Mouse (Mus musculus): ENCODE data around the gene Zfp948.
"Not testable (repeated sequence)": the region's sequence is repeated elsewhere in the genome, so short reads cannot be mapped to it uniquely, and the experiment has no call there.

Zfp948 gene

DNA sequence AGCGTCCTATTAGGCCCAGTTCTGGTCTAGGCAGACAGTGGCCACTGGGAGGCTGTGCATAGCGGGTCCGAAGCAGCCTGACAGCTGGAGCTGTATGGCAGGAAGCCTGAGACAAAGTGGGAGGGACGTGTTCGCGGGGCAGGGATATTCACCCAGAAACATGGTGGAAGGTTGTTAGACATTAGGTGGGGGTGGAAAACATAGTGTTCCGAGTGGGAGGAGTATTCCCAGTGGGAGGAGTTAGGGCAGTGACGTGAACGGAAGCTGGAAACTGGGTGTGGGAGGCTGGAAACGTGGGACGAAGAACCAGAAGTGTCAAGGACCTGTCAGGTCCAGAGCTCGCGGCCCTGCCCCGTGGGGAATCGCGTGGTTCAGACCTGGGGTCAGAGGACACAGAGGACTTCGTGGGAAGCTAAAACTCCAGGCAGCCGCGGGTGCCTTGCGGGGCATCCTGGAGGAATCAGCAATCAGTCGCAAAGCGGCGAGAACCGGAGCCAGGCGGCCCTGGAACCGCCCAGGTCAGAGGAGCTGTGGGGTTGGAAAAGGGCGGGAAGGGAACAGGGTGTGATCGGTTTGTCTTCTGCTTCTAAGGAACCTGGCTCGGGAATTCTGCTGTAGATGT is at the start of gene Zfp948:
Gene Zfp948 (plus strand): TSS at position 281 of the 622 bp plus-strand sequence.
- peak; percentile 73 for DNase-seq (ENCODE audit: low read depth)

DNA sequence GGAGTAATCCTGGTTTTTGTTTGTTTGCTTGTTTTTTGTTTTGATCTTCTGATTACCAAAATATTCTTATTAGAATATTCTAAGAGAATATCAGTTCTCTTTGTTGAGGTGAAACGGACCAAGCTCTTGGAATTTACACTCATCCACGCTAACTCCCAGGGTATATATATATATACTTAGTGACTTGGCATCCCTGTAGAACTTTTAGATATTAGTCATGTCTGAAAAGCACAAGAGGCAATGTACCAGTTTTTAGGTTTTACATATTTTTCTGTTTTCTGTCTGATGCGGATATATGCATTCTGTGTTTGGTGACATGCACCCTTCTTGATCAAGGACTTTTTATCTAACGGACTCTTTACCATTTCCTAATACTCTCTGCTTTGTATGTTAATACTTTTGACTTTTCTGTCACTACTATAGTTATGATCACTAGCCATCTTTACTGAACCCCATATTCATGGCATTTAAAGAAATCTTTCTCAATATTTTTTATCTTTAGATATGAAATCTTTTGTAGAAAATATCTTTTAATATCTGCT is 49.6 kb upstream of the Zfp948 start:
- DNase-seq (ENCODE audit: low read depth), result no peak

DNA sequence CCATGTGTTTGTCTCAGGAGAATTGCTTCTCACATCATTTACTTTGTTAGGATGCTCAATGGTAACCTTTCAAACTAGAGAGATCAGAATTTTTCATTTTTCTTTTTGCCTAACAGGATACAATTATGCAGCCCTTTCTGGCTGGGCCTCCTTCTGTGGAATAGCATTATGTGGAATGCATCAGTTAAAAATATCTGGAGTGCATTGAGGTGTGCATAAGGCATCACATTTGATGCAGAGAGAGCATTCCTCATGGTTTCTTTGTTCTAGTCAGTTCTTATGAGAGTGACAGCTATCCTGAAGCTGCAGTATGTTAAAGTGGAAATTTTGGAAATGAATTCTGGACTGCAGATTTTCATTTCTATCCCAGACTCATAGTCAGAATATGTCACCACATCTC is 40.5 kb upstream of the Zfp948 start:
- DNase-seq (ENCODE audit: low read depth), result no peak

DNA sequence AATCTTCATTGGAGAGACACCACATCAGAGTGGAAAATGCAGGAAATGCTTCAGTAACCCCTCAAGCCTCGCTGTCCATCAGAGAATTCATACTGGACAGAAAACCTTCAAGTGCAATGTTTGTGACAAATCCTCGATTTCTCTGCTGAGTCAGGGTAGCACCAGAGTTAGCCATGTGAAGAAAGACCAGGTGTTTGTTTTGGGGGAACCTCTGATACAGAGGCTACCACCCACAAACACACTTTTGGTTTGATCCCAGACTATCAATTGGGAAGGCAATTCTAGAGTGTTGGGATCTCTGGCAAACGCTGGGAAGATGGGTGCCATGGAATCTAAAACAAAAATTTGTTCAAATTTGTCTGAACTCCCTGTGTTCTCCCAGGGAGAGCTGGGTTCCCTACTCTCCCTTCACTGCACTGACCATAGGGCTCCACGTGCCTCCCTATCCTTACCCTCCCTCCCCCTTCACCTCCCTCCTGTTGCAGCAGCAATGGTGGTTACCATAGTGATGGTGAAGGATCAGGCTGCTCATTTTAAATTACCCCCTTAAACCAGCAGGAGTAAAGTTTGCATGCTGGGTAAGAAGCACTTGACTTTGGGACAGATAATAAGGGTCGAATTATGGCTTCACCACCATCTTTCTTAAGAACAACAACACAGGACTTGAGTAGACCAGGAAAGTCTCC is 36.0 kb upstream of the Zfp948 start:
- DNase-seq (ENCODE audit: low read depth), result no peak

DNA sequence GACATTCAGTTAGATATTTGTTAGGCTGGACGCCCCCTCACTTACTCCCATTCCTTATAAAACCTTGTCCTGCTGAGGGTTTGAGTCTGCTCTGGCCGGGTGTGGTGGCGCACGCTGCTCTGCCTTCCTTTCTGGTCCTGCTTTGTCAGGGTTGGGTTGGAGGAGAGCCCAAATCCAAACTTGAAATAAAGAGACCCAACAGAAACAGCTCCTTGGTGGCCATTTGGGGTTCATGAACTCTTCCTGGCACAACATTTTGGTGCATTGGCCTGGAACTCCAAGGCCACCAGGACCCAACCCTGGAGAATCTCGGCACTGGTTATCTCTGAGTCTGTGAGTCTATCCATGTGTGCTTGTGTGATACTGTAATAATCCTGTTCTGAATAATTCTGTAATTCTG is 35.2 kb upstream of the Zfp948 start:
- no peak for DNase-seq (ENCODE audit: low read depth)

DNA sequence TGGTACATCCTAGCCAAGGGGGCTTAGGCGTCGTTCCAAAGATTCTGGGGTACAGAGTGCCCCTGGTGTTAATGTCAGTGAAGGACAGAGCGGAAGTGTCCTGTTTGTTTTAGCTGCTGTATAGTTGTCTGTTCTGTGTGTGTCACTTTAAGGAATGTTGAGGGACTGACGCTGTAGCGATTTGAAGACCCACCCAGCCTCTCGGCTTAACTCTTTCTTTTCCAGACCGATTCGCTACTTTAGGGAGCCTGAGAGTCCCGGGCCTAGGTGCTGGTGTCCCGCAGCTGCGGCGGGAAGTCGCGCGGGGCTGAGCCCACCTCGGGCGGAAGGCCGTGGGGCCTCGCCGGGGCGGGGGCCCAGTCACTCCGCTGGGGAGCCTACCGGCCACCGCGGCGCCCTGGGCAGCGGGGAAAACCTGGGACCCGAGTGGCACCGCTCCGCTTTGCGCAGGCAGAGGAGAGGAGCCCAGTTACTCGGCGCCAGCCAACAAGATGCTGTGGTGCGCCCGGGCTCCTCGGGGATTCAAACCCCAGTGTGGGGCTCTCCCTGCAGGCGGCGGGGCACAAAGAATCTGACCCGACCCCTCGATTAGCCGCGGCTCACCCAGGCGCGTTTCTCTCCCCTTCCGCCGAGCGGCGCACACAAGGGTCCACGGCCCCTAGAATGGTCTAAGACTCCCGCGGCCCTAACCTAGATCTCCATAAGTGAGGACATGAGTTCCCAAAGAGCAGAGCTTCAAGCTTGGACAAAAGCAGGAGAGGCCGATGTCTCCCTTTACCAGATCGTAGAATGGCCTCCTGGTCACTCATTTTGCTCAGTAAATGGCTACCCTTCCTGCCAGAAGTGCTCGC is 34.5 kb upstream of the Zfp948 start:
- peak; percentile 72 for DNase-seq (ENCODE audit: low read depth)

DNA sequence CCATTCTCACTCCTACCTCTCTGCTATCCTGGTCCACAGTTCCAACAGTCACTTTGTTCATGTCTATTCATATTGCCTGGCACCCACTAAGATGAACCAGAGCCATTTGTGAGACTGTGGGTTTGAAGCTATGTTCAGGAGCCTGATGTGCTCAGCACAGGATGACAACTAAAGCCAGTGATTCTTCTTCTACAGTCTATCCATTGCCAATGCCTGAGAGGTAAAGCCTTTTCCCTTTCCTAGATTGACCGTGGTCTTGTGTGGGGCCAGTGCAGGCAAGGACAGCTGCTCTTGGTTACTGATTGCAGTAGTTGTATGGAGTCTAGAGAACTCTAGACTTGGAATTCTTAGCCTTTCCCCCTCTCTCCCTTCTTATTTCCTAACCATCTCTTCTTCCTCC is 32.8 kb upstream of the Zfp948 start:
- DNase-seq (ENCODE audit: low read depth), result no peak

DNA sequence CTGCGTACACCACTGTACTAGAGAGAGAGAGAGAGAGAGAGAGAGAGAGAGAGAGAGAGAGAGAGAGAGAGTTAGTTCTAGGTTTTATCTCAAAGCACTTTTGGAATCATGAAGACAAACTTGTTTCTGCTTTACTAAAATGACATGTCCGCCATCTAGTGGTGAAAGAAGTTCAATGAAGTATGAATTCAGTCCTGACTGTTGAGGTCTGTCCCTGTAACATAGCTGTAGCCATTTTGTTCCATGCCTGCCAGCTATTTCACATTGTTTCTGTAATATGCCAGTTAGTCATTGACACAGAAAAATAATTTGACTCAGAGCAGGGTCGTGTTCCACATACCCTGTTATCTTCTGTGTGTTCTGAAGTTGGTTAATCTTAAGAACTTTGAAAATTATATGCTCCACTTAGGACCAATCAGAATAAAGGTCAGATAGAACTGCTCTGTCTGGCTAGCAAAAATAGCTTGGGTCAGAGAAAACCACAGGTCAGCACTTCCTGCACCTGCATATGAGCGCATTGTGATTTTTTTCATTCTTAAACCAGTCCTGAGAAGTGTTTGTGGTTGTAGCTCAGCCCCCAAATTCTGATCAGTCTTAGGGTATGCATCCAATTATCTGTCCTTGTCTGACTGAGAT is 32.2 kb upstream of the Zfp948 start:
- DNase-seq (ENCODE audit: low read depth), result peak; percentile 96

DNA sequence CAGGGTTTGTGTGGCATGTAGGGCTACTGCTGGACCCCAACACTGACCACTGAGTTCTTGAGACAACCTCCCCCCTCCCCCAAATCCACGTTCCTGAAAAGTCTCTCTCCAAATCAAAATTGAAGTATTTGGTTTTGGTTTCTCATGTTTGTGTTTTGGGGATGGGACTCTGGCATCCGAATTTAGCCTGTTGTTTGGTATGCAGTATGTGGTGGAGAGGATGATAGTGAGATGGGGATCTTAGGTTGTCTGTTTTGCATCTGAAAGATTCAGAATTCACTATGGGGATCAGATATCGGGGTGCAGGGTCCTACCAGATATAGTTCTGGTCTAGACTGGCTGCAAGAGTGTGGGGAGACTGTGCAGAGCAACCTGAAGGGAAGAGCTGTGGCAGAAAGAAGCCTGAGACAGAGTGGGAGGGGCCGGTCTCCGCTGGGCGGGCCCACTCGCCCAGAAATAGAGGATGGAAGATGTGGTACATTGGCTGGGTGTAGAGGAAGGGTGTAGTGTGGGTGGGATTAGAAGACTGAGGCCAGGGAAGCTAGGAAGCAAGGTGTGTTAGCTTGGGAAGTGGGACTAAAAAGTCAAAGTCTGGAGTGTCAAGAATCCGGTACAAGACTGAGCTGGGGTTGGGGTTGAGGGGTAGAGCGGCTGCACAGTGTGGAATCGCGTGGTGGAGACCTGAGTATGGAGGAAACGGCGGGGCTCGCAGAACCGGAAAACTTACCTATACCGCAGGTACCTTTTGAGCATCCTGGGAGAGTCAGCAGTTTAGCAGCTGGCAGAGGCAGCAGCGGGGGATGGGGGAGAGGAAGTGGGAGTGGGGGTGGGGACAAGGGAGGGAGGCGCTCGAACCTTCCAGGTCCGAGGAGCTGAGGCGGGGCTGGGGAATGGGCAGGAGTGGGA is 31.5 kb upstream of the Zfp948 start, which contains the start of gene Zfp52:
Gene Zfp52 (plus strand): TSS at position 444 of the 906 bp plus-strand sequence.
- peak; percentile 85 for DNase-seq (ENCODE audit: low read depth)

DNA sequence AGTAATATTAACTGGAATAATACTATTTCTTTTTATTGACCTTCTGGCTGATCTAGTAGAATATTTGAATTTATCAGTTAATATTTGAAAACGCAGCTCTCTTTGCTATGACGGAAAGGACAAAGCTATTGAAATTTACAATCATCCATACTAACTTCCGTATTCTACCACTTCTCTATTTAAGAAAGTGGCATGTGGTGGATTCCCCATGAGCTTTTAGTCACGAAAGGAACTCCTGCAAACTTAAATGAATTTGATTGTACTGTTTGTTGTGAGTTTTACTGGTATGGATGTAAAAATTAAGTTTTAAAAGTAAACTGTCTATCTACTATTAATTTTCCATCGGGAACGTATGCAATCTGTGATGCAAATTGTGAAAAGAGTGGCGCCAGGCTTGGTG is 30.7 kb upstream of the Zfp948 start:
- peak; percentile 62 for DNase-seq (ENCODE audit: low read depth)

DNA sequence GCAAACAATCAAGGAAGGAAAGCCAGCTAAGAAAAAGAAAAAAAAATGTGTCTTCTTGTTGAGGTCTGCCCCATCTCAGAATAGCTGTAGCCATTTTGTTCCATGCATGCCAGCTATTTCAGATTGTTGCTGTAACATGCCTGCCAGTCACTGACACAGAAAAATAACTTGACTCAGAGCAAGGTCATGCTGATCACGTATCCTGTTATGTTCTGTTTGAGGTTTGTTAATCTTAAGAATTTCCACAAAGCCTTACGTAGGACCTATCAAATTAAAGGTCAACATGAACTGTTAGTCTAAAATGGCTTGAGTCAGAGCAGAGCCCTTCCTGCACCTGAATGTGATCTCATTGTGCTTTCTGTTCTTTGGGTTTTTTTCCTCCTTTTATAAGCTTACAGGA is 30.1 kb upstream of the Zfp948 start:
- peak; percentile 90 for DNase-seq (ENCODE audit: low read depth)

DNA sequence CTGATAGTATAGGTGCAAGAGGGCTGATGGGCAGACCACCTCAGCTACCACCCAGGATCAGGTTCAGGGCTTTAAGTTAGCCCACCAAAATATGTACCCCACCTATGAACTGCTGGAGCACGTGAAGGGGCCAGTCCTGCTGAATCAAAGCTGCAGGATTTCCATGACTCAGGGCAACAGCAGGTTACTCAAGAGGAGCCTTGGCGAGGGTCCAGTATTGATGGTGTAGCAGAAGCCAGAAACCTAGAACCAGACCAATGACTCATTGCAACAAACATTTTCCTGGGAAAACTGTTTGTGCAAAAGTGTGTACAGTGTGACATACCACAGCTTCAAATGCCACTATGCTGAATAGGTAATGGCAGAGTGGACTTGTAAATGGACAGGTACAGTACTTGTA is 9.0 kb upstream of the Zfp948 start:
- peak; percentile 35 for DNase-seq (ENCODE audit: low read depth)

DNA sequence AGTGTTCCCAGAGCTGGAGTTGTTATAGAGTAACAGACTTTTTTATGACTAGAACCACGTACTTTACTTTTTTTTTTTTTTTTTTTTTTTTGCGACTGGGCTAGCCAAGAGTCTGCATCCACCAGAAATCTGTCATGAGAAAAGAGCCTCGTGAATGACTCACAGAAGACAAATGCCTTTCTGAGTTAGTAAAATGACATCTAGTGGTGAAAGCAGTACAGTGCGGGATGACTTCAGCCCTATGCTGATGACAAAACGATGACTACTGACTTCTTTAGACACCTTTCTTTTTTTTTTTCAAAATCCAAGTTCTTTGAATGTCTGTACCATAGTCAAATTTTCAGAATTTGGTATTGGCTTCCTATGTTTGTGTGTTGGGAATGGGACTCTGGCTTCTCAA is 588 bp upstream of the Zfp948 start:
- DNase-seq (ENCODE audit: low read depth), result peak; percentile 87

DNA sequence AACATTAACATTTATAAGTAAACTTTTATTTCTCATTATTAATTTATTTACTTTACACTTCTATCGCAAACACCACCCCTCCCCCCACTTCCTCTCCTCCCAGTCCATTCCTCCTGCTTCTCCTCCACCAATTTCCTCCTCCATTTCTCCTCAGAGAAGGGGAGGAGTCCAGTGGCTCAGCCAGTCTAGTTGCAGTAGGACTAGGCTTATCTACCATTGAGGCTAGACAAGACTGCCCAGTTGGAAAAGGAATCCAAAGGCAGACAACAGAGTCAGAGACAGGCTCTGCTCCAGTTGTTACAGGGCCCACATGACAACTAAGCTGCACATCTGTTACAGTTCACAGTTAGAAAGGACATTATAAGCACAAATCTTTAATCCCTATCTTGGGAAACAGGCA is 888 bp downstream of the Zfp948 start:
- peak; percentile 45 for DNase-seq (ENCODE audit: low read depth)

DNA sequence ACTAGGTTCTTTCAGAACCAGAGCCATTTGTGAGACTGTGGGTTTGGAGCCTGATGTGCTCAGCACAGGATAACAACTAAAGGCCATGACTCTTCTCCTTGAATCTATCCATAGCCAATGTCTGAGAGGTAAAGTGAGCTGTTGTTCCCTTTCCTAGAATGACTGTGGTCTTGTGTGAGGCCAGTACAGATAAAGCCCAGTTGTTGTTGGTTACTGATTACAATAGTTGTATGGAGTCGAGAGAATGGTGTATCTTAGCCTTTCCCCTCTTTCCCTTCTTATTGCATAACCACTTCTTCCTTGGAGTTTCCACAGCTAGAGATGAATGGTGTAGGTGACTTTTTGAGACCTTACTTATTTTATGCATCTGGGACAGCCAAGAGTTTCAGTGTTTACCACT is 12.3 kb downstream of the Zfp948 start:
- DNase-seq (ENCODE audit: low read depth), result no peak

DNA sequence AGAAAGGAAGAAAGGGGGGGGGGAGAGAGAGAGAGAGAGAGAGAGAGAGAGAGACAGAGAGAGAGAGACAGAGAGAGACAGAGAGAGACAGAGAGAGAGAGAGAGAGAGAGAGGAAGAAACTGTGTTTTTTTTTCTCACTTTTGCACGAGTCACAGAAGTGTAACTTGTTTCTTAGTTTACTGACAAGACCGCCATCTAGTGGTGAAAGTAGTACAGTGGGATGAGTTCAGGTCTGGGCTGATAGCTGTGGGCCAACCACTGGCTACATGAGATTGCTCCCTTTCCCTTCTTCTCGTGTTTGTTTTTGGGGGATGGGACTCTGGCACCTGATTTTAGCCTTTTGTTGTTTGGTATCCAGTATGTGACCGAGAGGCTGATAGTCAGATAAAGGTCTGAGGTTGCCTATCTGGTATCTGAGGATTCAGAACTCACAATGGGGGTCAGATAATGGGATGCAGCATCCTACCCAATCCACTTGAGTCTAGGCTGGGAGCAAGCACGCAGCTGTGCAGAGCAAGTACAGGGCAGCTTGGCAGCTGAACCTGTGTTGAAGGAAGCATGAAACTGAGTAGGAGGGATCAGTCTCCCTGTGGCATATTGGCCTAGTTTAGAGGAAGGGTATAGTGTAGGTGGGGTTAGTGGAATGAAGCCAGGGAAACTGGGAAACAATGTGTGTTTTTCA is 12.8 kb downstream of the Zfp948 start:
- DNase-seq (ENCODE audit: low read depth), result peak; percentile 91

DNA sequence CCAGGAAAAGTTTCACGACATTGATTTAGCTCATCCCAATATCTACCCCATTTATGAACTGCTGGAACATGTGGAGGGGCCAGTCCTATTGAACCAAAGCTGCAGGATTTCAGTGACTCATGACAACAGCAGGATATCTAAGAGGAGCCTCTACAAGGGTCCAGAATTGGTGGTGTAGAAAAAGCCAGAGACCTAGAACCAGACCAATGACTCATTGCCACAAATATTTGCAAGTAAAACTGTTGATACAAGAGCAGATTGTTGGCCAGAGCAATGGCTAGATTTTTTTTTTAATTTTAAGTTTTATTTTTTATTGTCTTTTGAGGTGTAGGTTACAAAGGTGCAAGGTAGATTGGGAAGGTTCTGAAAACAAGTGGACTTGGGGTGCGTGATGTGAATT is 18.7 kb downstream of the Zfp948 start:
- peak; percentile 12 for DNase-seq (ENCODE audit: low read depth)

DNA sequence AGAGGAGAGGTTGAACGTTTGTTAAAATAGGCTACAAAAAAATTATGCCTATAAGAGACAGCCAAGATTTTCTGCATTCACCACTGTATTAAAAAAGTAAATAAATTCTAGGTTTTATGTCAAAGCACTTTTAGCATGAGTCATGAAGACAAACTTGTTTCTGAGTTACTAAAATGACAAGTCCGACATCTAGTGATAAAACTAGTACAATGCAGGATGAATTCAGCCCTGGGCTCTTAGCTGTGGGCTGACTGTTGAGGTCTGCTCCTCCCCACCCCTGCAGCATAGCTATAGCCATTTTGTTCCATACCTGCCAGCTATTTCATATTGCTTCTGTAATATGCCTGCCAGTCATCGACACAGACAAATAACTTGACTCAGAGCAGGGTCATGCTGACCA is 49.5 kb downstream of the Zfp948 start:
- peak; percentile 35 for DNase-seq (ENCODE audit: low read depth)

DNA sequence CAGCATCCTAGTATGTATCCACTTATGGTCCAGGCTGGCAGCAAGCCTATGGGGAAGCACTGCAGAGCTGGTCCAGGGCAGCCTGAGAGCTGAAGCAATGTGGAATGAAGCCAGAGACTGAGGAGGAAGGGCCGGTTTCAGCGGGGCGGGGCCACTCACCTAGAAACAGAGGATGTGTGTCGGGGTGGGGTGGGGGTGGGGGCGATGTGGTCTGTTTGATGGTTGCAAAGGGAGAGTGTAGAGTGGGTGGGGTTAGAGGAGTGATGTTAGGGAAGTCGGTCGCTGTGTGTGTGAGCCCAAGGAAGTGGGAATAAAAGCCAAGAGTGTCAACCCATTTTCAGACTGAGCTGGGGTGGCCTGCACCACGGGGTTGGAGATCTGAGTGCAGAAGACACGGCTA is 50.5 kb downstream of the Zfp948 start:
- no peak for DNase-seq (ENCODE audit: low read depth)

DNA sequence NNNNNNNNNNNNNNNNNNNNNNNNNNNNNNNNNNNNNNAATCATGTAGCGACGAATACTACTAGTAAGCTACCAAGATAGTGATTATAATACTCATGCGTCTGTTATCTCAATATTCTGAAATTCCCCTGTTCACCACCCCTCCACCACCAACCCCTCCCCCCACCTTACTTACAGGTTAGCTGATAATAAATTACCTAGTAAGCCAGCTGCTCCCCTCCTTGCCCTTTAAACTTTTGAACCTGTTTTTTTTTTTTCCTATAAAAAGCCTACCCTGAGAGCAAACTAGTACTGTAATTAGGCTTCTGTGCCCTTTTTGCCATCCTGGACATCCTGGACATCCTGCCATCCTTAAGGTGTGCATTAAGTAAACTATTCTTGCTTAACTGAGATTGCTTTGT is 56.8 kb downstream of the Zfp948 start:
- no peak for DNase-seq (ENCODE audit: low read depth)

DNA sequence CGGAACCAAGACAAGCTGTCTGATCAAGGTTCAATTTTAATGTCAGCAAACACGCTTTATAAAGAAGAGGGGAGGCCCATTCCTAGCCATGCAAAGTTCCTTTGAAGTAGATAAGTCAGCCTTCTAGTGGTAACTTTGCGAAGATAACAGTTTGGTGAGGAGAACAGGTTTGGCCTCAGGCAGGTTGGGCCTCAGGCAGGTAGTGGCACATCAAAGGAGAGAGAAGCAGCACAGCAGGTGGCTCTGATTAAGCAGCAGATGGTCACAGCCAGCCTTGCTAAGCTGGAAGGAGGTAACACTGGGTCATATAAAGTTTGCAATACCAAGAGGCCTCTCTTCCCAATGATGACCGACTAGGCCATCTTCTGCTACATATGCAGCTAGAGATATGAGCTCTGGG is 69.0 kb downstream of the Zfp948 start:
- not testable (repeated sequence) for DNase-seq (ENCODE audit: low read depth)
